Mouse (Mus musculus): ENCODE measurements around the gene Fgfr1op.

Gene Fgfr1op

DNA sequence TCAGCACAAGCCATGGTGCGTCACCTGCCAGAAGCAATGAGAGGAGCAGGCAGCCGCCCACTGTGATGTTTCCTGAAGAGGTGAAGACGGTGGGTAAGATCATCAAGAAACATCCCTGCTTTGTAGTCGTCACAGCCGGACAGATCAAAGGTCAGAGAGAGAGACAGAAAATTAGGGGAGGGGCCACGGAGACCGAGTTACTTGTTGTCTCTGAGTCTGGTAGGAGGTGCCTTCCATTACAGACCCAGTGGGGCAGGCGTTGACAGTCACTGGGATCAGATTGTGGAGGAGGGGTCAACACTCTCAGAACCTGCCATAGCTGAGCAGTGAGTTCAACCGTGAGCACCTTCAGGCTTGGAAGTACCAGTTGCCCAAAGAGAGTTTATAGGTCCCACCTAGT, 63.3 kb downstream of the Fgfr1op start:
- DNase-seq (ENCODE audit: low read depth), result no peak

GRCm38 (mm10) chr17:8229607-8230006, 64.3 kb downstream of the Fgfr1op start:
- DNase-seq (ENCODE audit: low read depth), result no peak

DNA sequence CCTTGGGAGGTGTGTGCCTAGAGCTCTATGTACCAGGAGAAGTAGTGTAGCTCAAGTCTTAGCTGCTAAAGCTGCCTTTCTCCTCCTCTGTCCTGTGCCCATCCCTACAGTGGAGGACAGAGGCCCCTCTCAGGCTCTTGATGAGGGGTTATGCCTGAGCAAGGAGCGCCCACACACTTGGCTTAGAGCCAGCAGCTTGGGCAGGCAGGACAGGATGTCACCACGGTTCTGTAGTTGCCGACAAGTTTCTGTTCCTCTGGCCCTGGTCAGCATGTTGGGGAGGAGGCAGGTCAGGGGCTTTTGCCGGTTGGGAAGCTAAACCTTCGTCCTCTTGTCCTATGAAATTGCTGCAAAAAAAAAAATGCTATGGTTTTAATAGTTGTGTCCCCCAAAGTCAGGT, 66.8 kb downstream of the Fgfr1op start:
- DNase-seq (ENCODE audit: low read depth), result no peak

GRCm38 (mm10) chr17:8233618-8234214, 68.4 kb downstream of the Fgfr1op start:
- DNase-seq (ENCODE audit: low read depth), result no peak

DNA sequence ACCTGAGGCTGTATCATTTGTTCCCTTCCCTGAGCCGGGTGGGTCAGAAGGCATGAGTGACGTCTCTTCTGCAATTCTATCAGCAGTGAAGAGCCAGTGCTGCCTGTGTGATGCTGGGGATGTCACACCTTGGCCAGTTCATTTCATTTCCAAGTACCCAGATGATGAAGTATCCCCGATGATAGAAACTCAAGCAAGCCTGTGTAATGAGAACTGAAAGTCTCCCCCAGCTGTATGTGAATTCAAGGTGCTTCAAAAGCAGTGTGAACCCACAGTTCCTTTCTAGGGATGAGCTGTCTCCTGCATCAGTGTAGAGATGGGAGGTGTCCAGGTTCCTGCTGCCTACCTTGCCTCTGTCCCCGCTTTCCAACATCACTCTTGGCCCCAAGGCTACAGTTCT, 69.2 kb downstream of the Fgfr1op start:
- DNase-seq (ENCODE audit: low read depth), result no peak

DNA sequence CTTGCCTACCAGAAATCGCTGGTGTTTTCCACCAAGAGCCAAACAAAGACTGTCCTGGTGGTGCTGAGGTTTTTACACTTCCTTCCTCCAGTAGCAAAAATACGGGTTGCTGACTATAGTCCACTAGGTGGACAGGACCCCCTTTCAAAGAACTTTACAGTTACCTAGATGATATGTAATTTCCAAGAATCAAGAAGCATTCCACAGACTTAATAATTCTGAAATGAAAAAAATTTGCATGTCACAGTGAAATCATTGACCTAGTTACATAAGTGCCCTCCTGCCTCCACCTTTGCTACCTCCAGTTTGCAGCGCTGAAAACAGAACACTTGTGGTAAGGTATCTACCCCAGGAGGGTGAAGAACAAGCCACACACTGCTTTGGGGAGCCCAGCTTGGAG, 70.4 kb downstream of the Fgfr1op start, which contains the start of gene Ccr6:
Ccr6 (plus strand) TSS at position 301 of the 400 bp plus-strand sequence.
- DNase-seq (ENCODE audit: low read depth), result no peak

GRCm38 (mm10) chr17:8238012-8238710, 72.9 kb downstream of the Fgfr1op start:
- no peak for DNase-seq (ENCODE audit: low read depth)

GRCm38 (mm10) chr17:8239561-8239960, 74.3 kb downstream of the Fgfr1op start:
- no peak for DNase-seq (ENCODE audit: low read depth)

DNA sequence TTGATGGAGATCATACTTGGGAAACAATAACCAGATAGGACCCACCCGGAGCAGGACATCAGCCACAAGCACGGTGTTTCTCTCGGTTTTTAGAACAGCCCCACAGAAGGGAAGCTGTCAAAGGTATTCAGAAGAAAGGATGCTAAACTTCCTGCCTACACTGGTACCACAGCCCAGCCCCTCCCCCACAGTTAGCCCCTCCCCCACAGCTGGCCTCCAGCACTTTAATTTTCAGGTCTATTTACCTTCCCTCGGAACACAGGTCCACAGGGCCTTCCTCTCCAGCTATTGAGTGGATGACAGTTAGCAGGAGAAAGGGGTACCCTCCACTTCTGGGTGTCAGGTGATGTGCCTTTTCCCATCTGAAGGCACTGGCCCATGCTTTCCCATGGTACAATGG, 75.2 kb downstream of the Fgfr1op start:
- no peak for DNase-seq (ENCODE audit: low read depth)

GRCm38 (mm10) chr17:8241645-8242044, 76.3 kb downstream of the Fgfr1op start:
- DNase-seq (ENCODE audit: low read depth), result no peak

- no peak for DNase-seq (ENCODE audit: low read depth)
Measured at GRCm38 (mm10) chr17:8242186-8242585, 76.9 kb downstream of the Fgfr1op start.

DNA sequence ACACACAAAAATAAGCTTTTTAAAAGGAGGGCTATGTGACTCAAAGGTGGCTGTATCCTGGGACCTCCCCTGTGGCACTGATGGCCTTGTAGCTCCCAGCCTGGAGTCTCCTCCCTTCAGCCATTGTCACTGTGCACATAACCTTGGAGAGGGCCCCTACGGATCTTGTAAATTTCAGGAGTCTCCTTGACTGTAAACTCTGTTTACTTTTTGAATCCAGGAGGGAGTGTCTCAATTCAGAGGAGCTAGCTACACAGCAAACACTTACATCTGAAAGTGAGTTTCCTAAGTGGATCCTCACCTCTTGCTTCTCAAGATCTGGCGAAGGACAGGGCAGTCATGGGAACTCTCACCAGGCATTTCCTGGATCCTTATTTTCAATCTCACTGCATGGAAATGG, 78.8 kb downstream of the Fgfr1op start:
- no peak for DNase-seq (ENCODE audit: low read depth)

GRCm38 (mm10) chr17:8246102-8246754, 80.9 kb downstream of the Fgfr1op start:
- DNase-seq (ENCODE audit: low read depth), result no peak
